In the genomic region with DNA sequence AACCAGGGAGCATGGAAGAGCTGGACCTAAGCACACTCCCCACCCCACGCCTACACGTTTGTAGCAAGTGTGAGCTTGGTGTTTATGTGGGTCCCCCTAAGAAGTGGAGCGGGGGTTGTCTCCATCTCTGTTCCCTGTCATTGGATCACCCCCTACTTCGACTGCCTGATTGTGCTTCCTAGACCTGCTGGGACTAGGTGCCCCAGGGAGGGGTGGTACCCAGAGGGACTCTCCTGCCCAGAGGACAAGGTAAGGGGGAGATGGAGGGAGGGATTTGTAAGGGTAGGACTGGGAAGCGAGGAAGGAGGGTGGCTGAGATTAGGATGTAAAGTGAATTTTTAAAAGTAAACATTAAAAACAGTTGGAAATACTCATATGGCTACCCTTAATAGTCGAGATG, we compare ENCODE assay signal across 8 mouse cellular contexts. TPM values are rescaled to one million over a fixed set of nuclear protein-coding genes. Genes with fewer than 3 reads are reported as not detected.
DNase-seq lines count a peak whose midpoint lies in the region; ATAC-seq and TF ChIP-seq lines count a peak whose summit lies in the region.

No protein-coding gene starts in this region.

- peaks cover 21% of the 10 kb centered on the region for H3K79me2 ChIP-seq in C2C12 (ENCODE audit: control insufficient read depth, insufficient read depth)

- DNase-seq in embryo, embryonic 10.5 days (ENCODE audit: low spot score): peak; percentile 21
- no peak for DNase-seq in embryo, embryonic 11 days
- DNase-seq in adrenal gland, postnatal 10 days: no peak
- DNase-seq in frontal cortex, adult 2 months (ENCODE audit: extremely low spot score in 1 of 2, low spot score in 1 of 2): no peak
- DNase-seq in kidney, postnatal 4 days: no peak

- no peaks in the 10 kb centered on the region for H3K27me3 ChIP-seq in C2C12 (ENCODE audit: control insufficient read depth, insufficient read depth, insufficient read length)
- no peaks in the 10 kb centered on the region for H3K27me3 ChIP-seq in forebrain, embryonic 13.5 days
- H3K27me3 ChIP-seq in liver, embryonic 12.5 days (replicated peaks): no peaks in the 10 kb centered on the region

- H3ac ChIP-seq in C2C12 (ENCODE audit: control insufficient read depth, insufficient read length, low read depth): peak overlapping the region; percentile 56

- WGBS in forebrain, embryonic 13.5 days: 18% methylated on average over 6 of the region's 6 CpGs
- WGBS in liver, embryonic 12.5 days (ENCODE audit: insufficient replicate concordance): 19% methylated on average over 6 of the region's 6 CpGs

- H3K4me1 ChIP-seq in forebrain, embryonic 13.5 days: peaks cover 29% of the 10 kb centered on the region
- H3K4me1 ChIP-seq in liver, embryonic 12.5 days: peaks cover 38% of the 10 kb centered on the region

- ATAC-seq in forebrain, embryonic 13.5 days: no peak
- no peak for ATAC-seq in liver, embryonic 12.5 days

- H3K36me3 ChIP-seq in C2C12 (ENCODE audit: control insufficient read depth, insufficient read depth): peaks cover 9% of the 10 kb centered on the region
- peaks cover 28% of the 10 kb centered on the region for H3K36me3 ChIP-seq in forebrain, embryonic 13.5 days (ENCODE audit: poor library complexity, severe bottlenecking)
- peaks cover 27% of the 10 kb centered on the region for H3K36me3 ChIP-seq in liver, embryonic 12.5 days

- TF ChIP-seq CTCF in C2C12 (IDR thresholded peaks at IDR 0.05; ENCODE audit: control insufficient read depth, insufficient read depth, insufficient read length): no peak

- H3K9me3 ChIP-seq in forebrain, embryonic 13.5 days (replicated peaks): no peaks in the 10 kb centered on the region
- H3K9me3 ChIP-seq in liver, embryonic 12.5 days (replicated peaks): no peaks in the 10 kb centered on the region

- H3K27ac ChIP-seq in forebrain, embryonic 13.5 days: no peak overlapping the region; the same call in 1 of the 2 replicates
- H3K27ac ChIP-seq in liver, embryonic 12.5 days: no peak overlapping the region

- H3K4me2 ChIP-seq in forebrain, embryonic 13.5 days: peak overlapping the region; percentile 73
- H3K4me2 ChIP-seq in liver, embryonic 12.5 days: peak overlapping the region; percentile 87

- H3K4me3 ChIP-seq in C2C12 (ENCODE audit: insufficient read depth, poor library complexity, severe bottlenecking): peak overlapping the region; percentile 39
- peak overlapping the region; percentile 68 for H3K4me3 ChIP-seq in forebrain, embryonic 13.5 days
- H3K4me3 ChIP-seq in liver, embryonic 12.5 days: peak overlapping the region; percentile 66

- peak overlapping the region; percentile 81 for H3K9ac ChIP-seq in forebrain, embryonic 13.5 days
- peak overlapping the region; percentile 76 for H3K9ac ChIP-seq in liver, embryonic 12.5 days

- peaks cover 3% of the 10 kb centered on the region for H3K79me3 ChIP-seq in C2C12 (ENCODE audit: low read depth)

TF ChIP-seq in C2C12, 6 proteins besides CTCF, POLR2A, EP300 and RAD21:
- no peak for TF ChIP-seq MYOG (IDR thresholded peaks at IDR 0.05; ENCODE audit: control insufficient read depth, extremely low read depth, insufficient read length)
- TF ChIP-seq USF1 (IDR thresholded peaks at IDR 0.05; ENCODE audit: low read depth): no peak

RNA-seq across cellular contexts. Expression of gene Gm26920, which starts 0.8 kb away (rescaled TPM):
- 0.05 TPM for polyA plus RNA-seq in C2C12 (2012; fragmentation: generic; extraction: Trizol)
- polyA plus RNA-seq in forebrain, embryonic 13.5 days (2015; fragmentation: Nextera tagmentation; extraction: Ambion mirVana): 1.7 and 3.5 TPM in 2 replicates
- polyA plus RNA-seq in liver, embryonic 12.5 days (2016; fragmentation: Nextera tagmentation; extraction: Ambion mirVana): 0.41 and 0.99 TPM in 2 replicates
- total RNA-seq in adrenal gland, postnatal 10 days (2021): under 1 TPM; 0.63 to 0.73 TPM
- 0.61 TPM in 1 of 2 replicates, not detected in the other for polyA plus RNA-seq in frontal cortex, adult 2 months (2012; rRNA removed)

RNA-seq across cellular contexts. Expression of gene Zfp566, which starts 0.9 kb away (rescaled TPM):
- 3.1 TPM for polyA plus RNA-seq in C2C12 (2012; fragmentation: generic; extraction: Trizol)
- polyA plus RNA-seq in forebrain, embryonic 13.5 days (2015; fragmentation: Nextera tagmentation; extraction: Ambion mirVana): 19.3 and 20.9 TPM in 2 replicates
- 3.0 and 3.3 TPM in 2 replicates for polyA plus RNA-seq in liver, embryonic 12.5 days (2016; fragmentation: Nextera tagmentation; extraction: Ambion mirVana)
- total RNA-seq in adrenal gland, postnatal 10 days (2021): 1 to 10 TPM; 1.8 to 2.2 TPM
- polyA plus RNA-seq in frontal cortex, adult 2 months (2012; rRNA removed): 6.3 and 7.0 TPM in 2 replicates

RNA-seq across cellular contexts. Expression of gene Zfp260, which starts 5.2 kb away (rescaled TPM):
- 8.6 TPM for polyA plus RNA-seq in C2C12 (2012; fragmentation: generic; extraction: Trizol)
- 118 and 121 TPM in 2 replicates for polyA plus RNA-seq in forebrain, embryonic 13.5 days (2015; fragmentation: Nextera tagmentation; extraction: Ambion mirVana)
- polyA plus RNA-seq in liver, embryonic 12.5 days (2016; fragmentation: Nextera tagmentation; extraction: Ambion mirVana): 22.6 and 24.3 TPM in 2 replicates
- 10 to 100 TPM; 42.0 to 44.7 TPM for total RNA-seq in adrenal gland, postnatal 10 days (2021)
- 34.8 and 35.4 TPM in 2 replicates for polyA plus RNA-seq in frontal cortex, adult 2 months (2012; rRNA removed)

RNA-seq across cellular contexts. Expression of gene Zfp82, which starts 16.7 kb away (rescaled TPM):
- polyA plus RNA-seq in C2C12 (2012; fragmentation: generic; extraction: Trizol): 2.0 TPM
- 10.3 and 11.8 TPM in 2 replicates for polyA plus RNA-seq in forebrain, embryonic 13.5 days (2015; fragmentation: Nextera tagmentation; extraction: Ambion mirVana)
- 1.8 and 2.0 TPM in 2 replicates for polyA plus RNA-seq in liver, embryonic 12.5 days (2016; fragmentation: Nextera tagmentation; extraction: Ambion mirVana)
- total RNA-seq in adrenal gland, postnatal 10 days (2021): 1 to 10 TPM; 1.4 to 2.2 TPM
- 2.6 and 3.4 TPM in 2 replicates for polyA plus RNA-seq in frontal cortex, adult 2 months (2012; rRNA removed)

RNA-seq across cellular contexts. Expression of gene Zfp382, which starts 32.3 kb away (rescaled TPM):
- 3.8 TPM for polyA plus RNA-seq in C2C12 (2012; fragmentation: generic; extraction: Trizol)
- 19.0 and 21.1 TPM in 2 replicates for polyA plus RNA-seq in forebrain, embryonic 13.5 days (2015; fragmentation: Nextera tagmentation; extraction: Ambion mirVana)
- 2.5 and 3.0 TPM in 2 replicates for polyA plus RNA-seq in liver, embryonic 12.5 days (2016; fragmentation: Nextera tagmentation; extraction: Ambion mirVana)
- 1 to 10 TPM; 4.1 to 6.5 TPM for total RNA-seq in adrenal gland, postnatal 10 days (2021)
- polyA plus RNA-seq in frontal cortex, adult 2 months (2012; rRNA removed): 9.1 and 9.3 TPM in 2 replicates
